Mouse (Mus musculus) embryonic fibroblast, embryonic 13.5 days (primary cell): ENCODE data around the gene Sirt1. TPM values are rescaled to one million over a fixed set of nuclear protein-coding genes. Genes with fewer than 3 reads are reported as not detected.

Source experiments
- H3K27ac ChIP-seq: 2 replicates; pipeline ENCODE4 v1.5.1; 2012; ENCODE audit warnings: low read length, control low read depth, inconsistent platforms; ENCODE audit not compliant: insufficient read depth
- H3K4me1 ChIP-seq: 2 replicates; pipeline ENCODE4 v1.6.1; 2011; ENCODE audit warnings: low read length; ENCODE audit not compliant: control insufficient read depth, insufficient read depth
- H3K4me3 ChIP-seq: 2 replicates; pipeline ENCODE4 v1.5.1; 2011; ENCODE audit warnings: mild to moderate bottlenecking, control low read depth, low read length; ENCODE audit not compliant: insufficient read depth
- CTCF ChIP-seq: IDR thresholded peaks from 2 replicates; pipeline ENCODE4 v1.5.1; 2011; ENCODE audit warnings: mild to moderate bottlenecking, control low read depth, low read length, moderate library complexity, borderline replicate concordance; ENCODE audit not compliant: insufficient read depth
- POLR2A ChIP-seq: IDR thresholded peaks from 2 replicates; pipeline ENCODE4 v1.6.1; 2011; ENCODE audit warnings: low read depth, mild to moderate bottlenecking, control low read depth, low read length, moderate library complexity
- polyA plus RNA-seq: library from polyadenylated mRNA; stranded (reverse); fragments of >200 nt; gene quantifications from 2 replicates; pipeline ENCODE4 v1.2.4, GENCODE M21; 2011; ENCODE audit warnings: low read depth; ENCODE audit not compliant: missing spikeins, insufficient read length

Gene Sirt1
- polyA plus RNA-seq, 1 experiment = 14.4 TPM

DNA sequence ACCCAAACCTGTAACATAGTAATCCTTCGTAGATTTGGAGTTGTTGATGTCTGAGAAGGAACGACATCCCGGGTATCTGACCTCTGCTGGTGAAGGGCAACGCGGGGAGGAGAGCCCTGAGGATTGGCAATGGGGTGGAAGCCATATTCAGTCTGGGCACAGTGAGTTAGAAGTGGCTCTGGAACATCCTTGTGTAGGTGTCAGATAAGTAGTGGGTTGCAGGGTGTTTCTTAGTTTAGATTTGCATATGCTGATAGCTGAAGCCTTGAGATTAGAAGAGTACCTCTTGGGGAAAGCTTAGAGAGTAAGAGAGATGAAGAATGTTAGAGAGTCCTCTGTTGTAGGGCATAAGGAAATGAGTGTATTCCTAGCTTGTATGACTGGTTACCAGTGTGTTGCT, 108.6 kb downstream of the Sirt1 start:
- no peak for TF ChIP-seq CTCF
- no peak for TF ChIP-seq POLR2A
- no peak overlapping the region for H3K27ac ChIP-seq
- H3K4me1 ChIP-seq = no peaks in the 10 kb centered on the region
- no peak overlapping the region for H3K4me3 ChIP-seq

GRCm38 (mm10) chr10:63272401-63272800, 109.1 kb downstream of the Sirt1 start:
- TF ChIP-seq CTCF (no peak), POLR2A (no peak)
- Histone ChIP-seq H3K4me1 (no peaks in the 10 kb centered on the region), H3K4me3 (no peak overlapping the region), H3K27ac (no peak overlapping the region)

Other genes starting within 250 kb of the Sirt1 start
- not detected in 2 replicates for gene Mypn, start 177.8 kb downstream of the Sirt1 start, polyA plus RNA-seq
- gene Herc4, start 137.9 kb downstream of the Sirt1 start, polyA plus RNA-seq = 49.7 and 57.2 TPM in 2 replicates
- gene Dnajc12, start 739 bp upstream of the Sirt1 start, polyA plus RNA-seq = 3.5 and 4.6 TPM in 2 replicates
- not detected in 2 replicates for gene Gm7075, start 40.1 kb upstream of the Sirt1 start, polyA plus RNA-seq
- 0.14 TPM in 1 of 2 replicates, not detected in the other for gene Ctnna3, start 48.4 kb upstream of the Sirt1 start, polyA plus RNA-seq